Mouse (Mus musculus) B cell, adult 2 months (primary cell): ENCODE results near the gene Hs6st1.
A peak's percentile ranks its signal among the peaks of the same experiment; 100 is the strongest.

ENCODE experiments used
- DNase-seq, 2 experiments: peaks; one replicate each; pipeline ENCODE4 v3.0.0; 2022

The Hs6st1 gene

GRCm38 (mm10) chr1:36090011-36090721 is 22.0 kb downstream of the Hs6st1 start:
- DNase-seq = no peak

DNA sequence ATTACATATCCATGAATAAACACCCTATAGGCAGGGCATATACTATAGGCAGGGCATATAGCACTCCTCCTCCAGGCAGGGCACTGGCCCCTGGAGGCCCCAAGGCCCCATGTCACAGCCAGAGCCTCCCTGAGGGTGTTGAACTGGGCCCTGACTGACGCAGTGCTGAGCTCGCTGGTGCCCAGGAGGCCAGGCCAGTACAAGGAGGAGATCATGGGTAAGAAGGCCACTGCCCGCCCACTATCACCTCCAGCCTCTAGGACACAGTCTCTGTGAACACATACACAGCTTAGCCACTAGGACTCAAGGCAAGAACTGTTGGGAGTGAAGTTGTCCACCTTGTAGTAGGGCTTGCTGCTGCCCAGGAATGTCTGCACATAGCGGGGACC is 22.5 kb downstream of the Hs6st1 start:
- no peak for DNase-seq

GRCm38 (mm10) chr1:36091246-36091645 is 23.0 kb downstream of the Hs6st1 start:
- no peak for DNase-seq

DNA sequence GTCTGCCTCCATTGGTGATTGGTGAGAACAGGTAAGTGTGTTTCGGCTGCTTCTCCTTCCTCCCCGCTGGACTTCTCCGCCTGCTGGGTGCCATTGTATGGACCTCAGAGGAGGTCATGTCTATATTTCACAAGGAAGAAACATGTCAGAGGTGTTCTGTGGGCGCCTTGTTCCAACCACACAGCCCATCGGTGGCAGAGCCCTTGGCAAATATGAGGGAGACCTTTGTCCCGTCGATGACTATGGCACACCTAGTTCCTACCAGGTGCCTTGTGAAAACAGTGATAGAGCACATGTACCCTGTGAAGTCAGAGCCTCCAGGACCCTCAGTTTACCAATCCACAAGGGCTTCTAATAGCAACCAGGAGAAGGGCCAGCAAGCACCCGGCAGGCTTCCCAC is 25.5 kb downstream of the Hs6st1 start:
- DNase-seq = no peak

DNA sequence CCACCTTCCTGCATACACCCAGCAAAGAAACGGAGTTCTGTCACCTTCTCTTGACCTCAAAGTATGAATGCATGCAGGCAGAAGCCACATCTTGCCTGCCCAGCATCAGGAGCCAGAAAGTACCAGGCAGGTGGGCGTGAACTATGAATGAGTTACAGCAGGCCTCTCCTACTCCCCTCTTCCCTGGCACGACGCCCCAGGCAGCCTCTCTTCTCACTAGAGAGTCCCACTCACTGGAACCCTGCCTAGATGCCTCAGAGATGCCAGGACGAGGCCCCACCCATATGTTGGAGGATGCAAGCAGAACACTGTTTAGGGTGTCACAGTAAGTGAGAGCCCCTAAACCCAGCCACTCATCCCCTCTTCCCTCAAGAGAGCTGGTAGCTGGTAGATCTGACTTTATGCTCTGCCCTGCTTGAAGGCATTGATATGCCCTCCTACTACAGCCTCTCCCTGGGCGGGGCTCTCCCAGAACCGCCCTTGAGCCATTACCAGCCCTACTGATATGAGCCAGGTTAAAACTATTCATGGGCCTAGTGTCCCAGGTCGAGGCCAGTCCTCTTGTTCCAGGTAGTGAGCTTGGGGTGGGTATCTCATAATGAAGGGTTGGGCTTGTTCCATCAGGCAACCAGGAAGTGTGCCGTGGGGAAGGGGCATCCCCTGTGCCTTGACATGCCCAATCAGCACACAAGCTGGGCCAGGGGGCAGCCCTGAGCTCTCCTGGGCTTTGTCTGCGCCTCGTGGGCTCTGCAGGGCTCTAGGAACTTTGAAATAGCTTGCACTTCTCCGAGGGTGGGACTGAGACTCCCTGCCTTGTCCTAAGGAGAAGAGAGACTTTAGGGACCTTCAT is 27.4 kb downstream of the Hs6st1 start:
- no peak for DNase-seq

DNA sequence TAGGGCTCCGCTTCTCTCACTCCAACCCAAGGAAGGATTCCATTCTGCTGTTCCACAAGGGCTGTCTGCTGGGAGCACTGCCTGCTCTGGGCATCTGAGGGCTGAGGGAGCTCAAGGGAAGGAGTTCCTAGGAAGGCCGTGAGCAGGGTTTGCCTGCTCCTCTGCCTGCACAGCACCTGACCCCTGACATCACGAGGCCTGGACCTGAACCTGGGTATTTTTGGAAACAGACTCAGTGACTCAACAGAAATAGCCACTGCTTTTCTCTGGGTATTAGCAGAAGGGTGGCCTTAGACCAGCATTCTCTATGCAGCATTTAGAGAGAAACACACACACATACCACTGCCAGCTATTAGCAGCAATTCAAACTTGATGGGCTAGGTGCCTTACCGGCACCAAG is 30.2 kb downstream of the Hs6st1 start:
- no peak for DNase-seq

DNA sequence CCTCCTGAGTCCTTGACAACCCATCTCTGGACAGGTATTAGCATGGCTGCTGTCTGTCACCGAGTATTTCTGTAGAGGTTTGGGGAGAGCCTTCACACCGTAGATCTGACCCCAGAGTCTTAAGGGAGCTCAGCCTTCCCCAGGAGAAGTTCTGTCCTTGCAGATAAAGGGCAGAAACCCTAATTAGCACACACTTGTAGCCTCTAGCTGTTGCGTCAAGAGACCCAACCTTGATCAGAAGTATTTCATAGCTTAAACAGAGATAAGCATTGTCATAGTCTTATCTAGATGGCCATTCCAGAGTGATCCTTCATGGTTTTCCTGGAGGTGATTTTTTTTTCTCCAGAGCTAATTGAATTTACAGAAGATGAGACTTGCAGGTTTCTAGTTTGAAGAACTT is 32.2 kb downstream of the Hs6st1 start:
- DNase-seq = no peak

- no peak for DNase-seq
Observed at GRCm38 (mm10) chr1:36105917-36106706, 37.9 kb downstream of the Hs6st1 start.

DNA sequence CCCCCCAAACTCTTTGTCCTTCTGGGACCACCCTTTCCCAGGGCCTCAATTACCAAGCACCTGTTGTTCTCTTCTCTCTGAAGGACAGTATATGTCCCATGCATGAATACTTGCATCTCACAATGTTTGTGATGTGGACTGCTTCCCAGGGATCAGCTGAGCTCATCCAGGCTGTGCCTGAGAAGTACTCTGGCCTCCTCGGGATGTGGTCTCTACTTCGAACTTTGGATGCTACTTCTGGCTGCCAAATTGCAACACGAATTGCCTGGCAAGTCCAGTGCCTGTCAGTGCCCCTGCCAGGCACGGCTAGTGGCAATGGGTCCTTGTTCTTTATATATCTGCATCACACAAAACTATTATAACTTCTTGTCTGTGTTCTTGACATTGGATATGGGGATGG is 41.8 kb downstream of the Hs6st1 start:
- DNase-seq = no peak

GRCm38 (mm10) chr1:36112665-36113064 is 44.5 kb downstream of the Hs6st1 start:
- no peak for DNase-seq

GRCm38 (mm10) chr1:36113670-36114069 is 45.5 kb downstream of the Hs6st1 start:
- peak in 1 of 2 experiments; percentile 3 for DNase-seq

- DNase-seq = no peak
Observed at GRCm38 (mm10) chr1:36114844-36115243, 46.6 kb downstream of the Hs6st1 start.

DNA sequence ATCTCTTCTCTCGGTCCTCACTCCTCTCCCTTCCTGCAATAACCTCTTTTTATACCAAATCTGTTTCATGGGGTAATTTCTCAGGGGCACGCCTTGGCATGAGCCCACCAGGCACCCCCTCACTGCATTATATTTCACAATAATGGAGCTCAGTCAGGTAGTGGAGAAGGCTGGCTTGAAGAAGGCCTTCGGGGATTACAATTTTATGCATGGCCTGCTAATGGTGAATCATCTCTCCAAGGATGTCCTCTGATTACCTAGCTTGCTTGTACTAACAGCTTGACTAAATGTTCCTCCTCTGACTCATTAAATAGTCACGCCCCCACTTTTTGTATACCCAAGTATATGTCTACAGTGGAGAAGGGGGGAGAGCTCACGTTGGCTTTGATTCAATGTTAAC is 48.3 kb downstream of the Hs6st1 start:
- no peak for DNase-seq

DNA sequence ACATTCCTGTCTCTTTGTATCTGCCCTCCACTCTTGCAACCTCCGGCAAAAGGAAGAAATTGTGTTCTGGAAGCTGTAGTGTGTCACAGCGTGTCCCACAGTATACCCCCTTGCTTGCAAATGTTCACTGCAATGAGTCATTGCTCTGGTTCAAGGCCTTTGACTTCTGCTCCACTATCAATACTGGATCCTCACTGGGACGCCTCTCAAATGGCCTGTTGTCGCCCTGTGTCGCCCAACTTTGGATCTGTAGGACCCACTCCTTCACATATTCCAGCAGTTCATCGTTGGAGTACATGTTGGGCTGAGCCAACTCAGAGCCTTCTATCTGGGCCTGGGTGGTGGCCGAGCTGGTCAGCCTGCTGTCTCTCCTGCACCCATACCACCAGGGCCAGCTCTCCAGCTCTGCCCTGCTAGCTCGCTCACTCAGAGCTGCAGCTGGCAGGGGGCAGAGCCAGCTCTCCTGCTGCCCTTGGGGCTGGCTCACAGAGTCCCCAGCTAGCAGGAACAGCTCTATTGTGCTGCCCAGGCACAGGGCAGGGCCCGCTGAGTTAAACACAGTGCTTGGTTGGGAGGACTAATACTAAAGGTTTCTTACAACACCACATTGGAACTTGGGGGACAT is 50.0 kb downstream of the Hs6st1 start:
- DNase-seq = no peak

- DNase-seq = no peak
Observed at GRCm38 (mm10) chr1:36118958-36119357, 50.8 kb downstream of the Hs6st1 start.

DNA sequence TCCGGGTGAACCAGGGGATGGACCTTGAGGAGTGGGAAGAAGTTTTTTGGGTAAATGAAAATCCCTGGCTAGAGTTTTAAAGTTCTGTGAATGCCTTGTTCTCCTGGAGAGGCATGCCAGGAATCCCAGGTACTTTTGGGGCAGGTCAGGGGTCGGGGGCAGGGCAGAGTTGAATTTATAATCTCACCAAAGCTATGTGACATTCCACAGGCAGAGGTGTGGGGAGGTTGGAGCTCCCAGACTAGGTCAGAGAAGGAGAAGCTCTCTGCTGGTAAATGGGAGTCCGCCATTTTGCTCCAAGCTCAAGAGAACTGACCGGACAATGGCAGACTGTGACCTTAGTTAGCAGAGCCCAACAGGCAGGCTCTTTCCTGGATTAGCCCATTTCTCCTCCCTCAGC is 51.2 kb downstream of the Hs6st1 start:
- DNase-seq = no peak

DNA sequence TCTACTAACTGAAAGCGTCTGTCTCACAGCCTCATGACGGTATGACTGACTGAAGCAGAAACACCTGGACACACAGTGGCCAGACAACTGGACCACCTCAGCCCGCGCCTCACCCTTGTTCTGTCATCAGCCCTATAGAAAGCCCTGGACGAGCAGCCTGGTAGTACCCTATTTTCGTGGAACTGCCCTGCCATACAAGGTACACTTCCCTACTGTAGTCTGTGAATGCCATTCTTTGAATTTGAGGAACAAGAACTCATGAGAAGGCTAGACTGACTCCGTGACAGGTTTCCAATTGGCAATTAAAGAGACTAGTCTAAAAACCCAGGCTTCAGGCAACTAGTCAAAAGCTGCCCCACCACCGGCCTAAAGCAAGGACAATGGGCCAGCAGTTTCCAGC is 53.0 kb downstream of the Hs6st1 start:
- DNase-seq = no peak

DNA sequence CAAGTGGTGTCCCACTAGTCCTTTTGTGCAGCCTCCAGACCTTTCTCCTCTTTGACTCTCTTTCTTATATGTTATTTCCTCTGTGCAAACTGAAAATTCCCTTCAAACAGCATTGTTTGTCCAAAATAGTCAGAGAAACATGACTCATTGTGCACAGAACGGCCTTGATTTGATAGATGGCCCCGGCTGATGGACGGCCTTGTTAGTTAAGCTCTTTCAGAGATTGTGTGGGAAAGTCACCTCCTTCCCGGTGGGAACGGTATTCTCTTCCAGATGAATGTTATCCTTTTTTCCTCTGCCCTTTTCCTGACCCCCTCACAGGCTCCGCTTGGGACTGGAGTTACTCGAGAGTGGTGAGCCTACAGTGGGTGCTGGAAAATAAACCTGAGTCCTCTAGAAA is 56.9 kb downstream of the Hs6st1 start:
- no peak for DNase-seq

GRCm38 (mm10) chr1:36129126-36129525 is 60.9 kb downstream of the Hs6st1 start:
- DNase-seq = peak; percentile 49 to 51

GRCm38 (mm10) chr1:36129881-36130280 is 61.7 kb downstream of the Hs6st1 start:
- DNase-seq = no peak

DNA sequence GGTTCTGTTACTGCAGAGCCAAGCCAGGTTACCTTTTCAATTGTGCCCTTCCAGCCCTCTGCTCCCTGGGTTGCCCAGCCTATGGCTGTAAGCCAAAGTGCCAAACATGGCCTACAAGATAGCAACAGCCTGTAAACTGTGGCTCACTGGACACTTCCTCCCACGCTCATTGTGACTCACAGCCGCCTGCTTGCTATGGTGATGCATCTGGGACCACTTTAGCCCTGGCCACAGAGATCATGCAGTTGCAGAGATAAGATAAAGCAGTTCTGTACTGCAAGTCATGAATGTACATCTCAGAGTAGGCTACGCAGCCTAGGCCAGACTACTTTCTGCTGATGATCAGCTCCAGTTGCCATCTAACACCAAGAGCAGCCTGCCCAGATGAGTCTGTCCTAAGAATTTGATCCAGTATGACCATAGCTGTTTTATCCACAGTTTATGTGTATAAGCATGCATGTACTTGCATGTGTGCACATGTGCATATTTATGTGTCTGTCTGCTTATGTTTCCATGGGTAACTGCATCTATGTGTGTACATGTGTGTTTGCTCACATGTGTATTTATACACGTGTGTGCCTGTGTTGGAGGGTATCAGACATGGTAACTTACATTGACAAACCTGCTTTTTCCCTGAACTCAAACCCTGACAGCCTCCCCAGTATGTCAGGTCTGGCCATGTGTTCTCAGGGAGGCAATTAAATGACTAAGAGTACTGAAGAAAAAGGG is 62.3 kb downstream of the Hs6st1 start:
- peak in 1 of 2 experiments; percentile 4 for DNase-seq

- DNase-seq = peak; percentile 8 to 17
Observed at GRCm38 (mm10) chr1:36131154-36131553, 63.0 kb downstream of the Hs6st1 start.
